Mouse (Mus musculus) right cerebral cortex, postnatal 25 days (tissue): ENCODE data around the gene Zbtb20.

Experiments
- DNase-seq: peaks from one replicate; pipeline ENCODE4 v3.0.0; 2022

The Zbtb20 gene

GRCm38 (mm10) chr16:43365277-43365676 is 489.6 kb downstream of the Zbtb20 start:
- DNase-seq: no peak

- DNase-seq: no peak
Observed at GRCm38 (mm10) chr16:43370496-43371020, 494.9 kb downstream of the Zbtb20 start.

DNA sequence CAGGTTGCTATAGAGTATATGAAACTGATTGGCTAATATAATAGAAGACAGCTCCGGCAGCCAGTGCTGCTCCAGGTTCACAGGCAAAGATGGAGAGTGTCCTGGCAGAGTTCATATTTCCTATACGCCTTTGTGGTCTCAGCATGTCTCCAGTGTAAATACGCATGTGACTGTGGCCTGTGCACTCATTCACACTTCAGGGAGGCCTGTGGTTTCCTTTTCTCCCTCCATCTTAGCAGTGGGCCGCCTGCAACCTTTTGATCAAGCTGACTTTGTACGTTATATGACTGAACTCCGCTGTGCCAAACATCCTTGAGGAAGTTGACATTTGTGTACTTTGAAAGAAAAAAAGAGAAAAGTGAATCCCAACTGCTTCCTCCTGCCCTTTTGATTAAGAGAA is 501.1 kb downstream of the Zbtb20 start:
- DNase-seq: no peak

DNA sequence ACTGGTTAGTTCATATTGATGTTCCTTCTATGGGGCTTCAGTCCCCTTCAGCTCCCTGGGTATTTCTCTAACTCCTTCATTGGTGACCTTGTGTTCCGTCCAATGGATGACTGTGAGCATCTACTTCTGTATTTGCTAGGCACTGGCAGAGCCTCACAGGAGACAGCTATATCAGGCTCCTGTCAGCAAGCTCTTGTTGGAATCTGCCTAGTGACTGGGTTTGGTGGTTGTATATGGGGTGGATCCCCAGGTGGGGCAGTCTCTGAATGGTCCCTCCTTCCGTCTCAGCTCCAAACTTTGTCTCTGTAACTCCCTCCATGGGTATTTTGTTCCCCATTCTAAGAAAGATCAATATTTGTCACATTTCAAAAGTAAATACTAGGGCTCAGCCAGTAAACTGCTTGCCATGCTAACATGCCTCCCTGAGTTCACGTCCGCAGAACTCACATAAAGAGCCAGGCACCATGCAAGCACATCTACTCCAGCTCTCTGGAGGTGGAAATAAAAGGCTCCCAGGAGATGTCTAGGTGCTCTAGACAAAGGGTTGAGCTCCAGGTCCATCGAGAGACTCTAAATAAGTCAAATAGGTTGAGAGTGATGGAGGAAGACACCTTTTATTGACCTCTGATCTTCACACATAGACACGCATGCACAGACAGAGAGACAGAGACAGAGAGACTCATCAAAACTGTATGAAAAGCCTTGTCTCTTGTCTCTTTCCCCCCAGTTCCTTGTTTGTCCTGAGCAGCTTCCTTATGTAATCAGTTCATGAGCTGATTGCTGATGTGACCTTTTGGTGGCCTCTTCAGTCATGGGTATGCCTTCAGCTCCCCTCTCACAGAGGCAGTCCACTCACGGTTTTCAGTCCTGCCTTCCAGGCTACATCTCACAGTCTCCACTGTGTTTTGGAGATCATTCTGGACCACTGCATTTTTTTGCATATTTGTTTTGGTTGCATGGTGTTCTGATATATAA is 504.0 kb downstream of the Zbtb20 start:
- no peak for DNase-seq

DNA sequence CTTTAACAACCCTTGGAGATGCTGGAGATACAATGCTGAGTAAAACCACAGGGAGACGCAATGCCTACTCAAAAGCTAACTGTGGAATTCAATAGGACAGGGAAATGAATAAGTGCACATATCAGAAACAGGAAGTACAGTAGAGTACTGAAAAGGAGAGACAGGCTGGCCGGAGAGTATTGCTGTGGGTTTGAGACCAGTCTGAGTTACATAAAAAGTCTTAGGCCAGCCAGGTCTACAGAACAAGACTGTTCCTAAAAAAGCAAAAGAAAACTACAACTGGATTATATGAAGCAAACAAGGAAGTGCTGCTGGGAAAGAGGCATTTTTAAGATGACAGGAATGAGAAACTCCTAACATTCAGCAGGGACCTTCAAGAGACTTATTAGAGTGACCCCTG is 505.5 kb downstream of the Zbtb20 start:
- DNase-seq: no peak

DNA sequence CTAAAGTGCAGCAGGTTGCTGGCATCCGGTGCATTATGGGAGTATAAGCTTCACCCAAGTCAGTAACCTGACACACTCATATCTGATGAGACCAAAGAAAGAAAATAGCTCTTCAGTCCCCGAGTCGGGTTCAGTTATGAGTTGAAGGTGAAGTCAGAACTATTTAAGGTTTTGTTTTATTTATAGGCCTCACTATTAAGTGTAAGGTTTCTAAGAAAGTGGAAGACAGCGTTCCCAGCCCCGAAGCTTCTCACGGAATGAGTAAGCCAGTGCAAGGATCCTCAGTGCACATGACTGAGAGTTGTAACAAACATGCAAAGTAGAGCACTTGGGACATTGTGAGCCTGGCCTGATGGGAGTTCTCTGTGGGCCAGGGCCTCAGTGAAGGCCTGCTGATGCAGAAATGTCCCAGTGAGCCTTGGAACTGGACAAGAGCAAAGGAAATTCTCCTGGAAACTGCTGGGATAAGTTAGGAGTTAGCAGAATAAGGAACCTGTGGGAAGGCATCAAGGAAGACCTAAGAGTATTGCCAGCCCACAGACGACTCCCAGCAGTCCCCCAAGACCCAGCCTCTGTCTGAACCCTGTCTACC is 507.6 kb downstream of the Zbtb20 start:
- DNase-seq: no peak

DNA sequence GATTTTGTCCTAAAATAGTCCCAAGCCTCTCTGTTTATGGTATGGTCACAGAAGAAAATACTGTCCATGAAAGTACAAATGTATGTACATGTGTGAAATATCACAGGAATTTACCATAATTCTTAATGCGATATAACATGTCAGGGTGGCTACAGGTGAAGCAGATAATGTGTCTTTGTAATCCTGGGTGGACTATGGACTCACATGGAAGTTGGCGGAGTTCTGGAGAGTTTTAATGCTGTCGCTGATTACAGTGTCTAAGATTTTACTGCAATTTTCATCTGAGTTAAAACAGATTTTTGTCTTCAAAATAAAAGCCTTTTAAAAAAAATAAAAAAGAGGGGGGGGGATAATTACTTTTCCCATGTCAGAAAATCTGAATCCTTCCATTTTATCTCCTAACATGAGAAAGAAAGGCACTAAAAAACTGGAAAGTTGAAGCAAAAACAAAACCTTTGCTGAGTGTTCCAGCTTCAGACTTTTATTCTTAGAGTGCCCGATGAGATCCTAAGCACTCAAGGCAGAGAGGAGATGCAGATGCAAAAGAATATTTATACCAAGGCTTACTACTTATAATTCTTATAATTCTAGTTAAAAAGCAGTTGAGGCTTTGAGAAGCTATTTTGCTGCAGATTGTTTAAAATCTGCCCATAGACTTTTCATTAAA is 509.4 kb downstream of the Zbtb20 start:
- DNase-seq: no peak

DNA sequence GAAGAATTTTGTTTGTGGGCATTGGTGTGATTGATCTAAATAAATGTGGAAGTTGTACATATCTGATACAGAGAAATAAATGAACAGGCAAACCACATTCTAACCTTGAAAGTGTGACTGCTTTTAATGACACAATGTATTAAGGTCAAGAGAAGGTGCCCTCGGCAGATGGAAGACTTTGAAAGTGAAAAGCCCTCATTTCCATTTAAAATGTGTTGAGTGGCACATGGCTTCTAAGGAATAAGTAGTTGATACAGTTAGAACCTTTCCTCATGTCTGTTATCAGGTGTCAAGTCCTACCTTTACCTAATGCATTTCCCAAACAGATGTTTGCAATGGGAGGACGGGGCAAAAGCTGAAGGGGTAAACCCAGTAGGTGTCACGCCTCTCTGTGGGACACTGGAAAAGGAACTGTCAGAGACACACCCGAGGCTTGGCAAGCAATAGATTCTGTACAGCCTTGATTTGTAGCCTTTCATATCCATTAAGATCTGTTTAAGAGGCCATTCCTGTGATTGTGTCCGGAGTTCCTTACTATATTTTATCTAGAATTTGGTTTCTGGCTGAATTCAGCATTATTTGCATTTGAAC is 510.0 kb downstream of the Zbtb20 start:
- no peak for DNase-seq

DNA sequence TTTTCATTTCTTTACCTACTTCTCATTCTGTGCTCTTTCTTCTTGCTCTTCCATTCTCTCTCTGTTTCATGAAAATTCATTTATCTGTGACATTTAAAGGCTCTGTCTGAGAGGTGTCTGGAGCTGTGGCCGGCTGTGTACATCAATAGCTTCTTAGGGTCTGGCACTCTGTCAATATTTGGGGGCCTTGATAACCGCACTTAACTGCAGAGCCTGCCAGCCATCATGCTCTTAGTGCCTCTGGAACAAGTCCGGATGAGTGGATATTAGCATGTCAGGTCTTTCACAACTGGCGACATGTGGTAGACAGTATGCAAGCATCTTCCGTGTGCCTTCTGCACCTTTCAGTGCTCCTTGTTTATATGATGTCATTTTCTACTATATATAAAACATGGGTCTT is 510.7 kb downstream of the Zbtb20 start:
- DNase-seq: no peak

DNA sequence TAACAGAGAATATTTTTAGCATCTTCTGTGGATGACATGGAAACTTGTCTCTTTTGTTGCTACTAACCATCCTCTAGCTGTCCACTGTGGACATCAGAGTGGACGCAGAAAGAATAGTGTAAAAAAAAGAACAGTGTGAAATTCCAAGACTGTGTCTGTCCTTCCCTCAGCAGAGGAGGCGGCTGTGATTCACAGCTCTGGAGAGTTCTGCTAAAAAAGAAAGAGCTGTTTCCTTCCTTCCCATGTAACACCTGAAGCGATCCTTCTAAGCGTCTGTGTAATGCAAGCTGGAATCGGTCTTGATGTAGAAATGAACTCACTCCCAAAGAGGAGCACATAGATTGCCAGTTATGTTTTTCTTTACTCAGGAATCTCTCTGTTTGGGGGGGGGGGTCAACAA is 512.7 kb downstream of the Zbtb20 start:
- no peak for DNase-seq

DNA sequence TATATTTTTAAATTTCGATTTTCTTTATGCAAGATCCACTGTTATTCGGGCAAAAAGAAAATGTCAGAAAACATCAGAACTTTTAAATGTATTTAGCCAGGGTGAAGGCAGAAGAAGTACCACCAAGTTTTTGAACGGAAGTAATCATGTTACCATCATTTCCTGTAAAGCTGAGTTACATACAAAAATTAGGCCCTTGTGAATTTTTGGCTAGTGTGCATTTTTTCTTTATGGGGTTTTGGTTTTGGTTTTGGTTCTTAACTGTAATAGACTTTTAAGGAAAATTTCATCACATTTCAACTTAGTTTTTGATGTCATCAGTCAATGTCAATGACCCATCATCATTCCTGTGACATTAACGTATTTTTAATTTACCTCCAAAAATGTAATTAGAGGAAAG is 514.7 kb downstream of the Zbtb20 start:
- no peak for DNase-seq

GRCm38 (mm10) chr16:43393382-43393781 is 517.7 kb downstream of the Zbtb20 start:
- no peak for DNase-seq

- DNase-seq: no peak
Observed at GRCm38 (mm10) chr16:43394013-43394568, 518.4 kb downstream of the Zbtb20 start.

DNA sequence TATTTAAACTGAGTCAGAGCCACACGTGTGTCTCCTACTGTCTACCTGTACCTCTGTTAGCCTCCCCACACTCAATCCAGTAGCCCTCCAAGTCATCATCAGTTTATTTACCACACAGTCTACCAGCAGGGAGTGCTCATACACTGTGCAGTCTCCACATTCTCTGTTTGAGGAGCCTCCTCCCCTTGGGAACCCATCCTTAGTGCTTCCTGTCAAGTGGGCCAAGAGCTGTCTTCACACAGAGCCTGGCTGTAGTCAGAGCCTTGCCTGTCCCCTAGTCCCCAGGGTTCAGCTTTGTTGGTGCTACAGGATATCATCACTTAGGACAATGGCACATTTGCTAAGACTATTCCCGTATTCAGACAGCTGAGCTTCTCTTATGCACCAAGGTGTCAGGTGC is 519.1 kb downstream of the Zbtb20 start:
- no peak for DNase-seq

- no peak for DNase-seq
Observed at GRCm38 (mm10) chr16:43396849-43397628, 521.4 kb downstream of the Zbtb20 start.

DNA sequence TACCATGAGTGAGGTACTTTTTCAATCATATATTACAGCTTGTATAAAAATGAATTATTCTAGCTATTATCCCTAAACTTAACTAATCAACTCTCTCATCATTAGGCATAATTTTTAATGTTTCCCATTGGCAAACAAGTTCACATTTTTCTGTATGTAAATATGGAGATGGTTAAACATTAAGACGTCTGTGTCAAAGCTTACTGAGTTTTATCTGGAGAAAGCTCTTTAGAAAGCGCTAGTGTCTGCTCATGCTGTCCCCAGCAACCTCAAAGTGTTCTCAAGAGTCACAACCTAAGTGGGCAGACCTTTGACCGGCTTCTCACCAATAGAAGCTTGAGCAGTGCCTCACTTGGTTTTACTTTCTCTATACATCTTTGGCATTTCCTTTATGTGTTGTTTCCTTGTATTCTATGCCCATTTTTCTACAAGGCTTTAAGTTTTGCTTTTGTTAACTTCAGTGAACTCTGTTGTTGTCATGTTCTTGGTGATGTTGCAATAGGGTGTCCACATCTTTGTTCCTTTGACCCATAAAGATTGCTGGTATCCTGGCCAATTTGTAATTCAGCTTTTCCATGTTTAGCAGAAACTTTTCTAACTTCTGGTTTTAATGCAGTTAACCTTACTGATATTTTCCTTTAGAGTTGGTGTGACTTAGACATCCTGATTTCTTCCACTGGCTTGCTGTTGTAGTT is 522.1 kb downstream of the Zbtb20 start:
- DNase-seq: no peak

- no peak for DNase-seq
Observed at GRCm38 (mm10) chr16:43399428-43399827, 523.7 kb downstream of the Zbtb20 start.

GRCm38 (mm10) chr16:43400046-43400445 is 524.4 kb downstream of the Zbtb20 start:
- no peak for DNase-seq

DNA sequence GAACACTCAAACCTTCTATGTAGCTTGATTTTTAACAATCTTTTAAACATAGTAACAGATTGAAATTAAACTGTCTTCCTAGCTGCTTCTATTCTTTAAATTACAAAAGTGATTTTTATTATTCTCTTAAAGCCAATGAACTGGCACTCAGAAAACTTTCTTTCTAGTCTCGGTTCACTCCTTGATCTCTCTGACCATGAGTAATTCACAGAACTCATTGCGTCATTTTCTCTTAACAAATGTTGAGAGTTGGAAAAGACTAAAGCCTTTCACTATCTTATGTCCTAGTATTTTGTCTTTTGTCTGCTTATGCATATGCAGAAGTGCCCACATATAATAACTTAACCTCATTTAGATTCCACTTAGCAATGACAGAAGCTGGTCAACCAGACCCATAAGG is 525.3 kb downstream of the Zbtb20 start:
- DNase-seq: no peak

DNA sequence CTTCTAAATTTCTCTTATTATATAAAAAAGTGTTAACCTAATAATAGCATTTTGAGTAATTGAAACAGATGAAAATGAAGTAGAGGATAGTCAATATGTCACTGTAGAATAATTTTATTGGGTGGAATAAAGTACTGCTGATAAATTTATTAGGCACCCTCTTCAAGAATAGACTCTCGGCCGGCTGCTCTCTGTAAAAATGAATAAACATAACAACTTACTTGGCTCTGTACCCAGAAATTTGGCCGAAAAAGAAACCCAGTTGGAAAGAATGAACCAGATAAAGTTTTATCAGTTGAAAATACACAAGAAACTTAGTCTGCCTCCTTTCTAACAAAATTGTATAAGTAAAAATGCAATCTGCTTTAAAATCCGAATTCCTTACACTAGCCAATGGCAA is 527.2 kb downstream of the Zbtb20 start:
- no peak for DNase-seq

- no peak for DNase-seq
Observed at GRCm38 (mm10) chr16:43405089-43405488, 529.4 kb downstream of the Zbtb20 start.
